Mouse (Mus musculus): Measurements from ENCODE around the gene Tom1l2. TPM values are rescaled to one million over a fixed set of nuclear protein-coding genes. Genes with fewer than 3 reads are reported as not detected.
A peak's percentile ranks its signal among the peaks of the same experiment; 100 is the strongest.

Gene Tom1l2
- polyA plus RNA-seq, 1 experiment: 95.2 TPM

DNA sequence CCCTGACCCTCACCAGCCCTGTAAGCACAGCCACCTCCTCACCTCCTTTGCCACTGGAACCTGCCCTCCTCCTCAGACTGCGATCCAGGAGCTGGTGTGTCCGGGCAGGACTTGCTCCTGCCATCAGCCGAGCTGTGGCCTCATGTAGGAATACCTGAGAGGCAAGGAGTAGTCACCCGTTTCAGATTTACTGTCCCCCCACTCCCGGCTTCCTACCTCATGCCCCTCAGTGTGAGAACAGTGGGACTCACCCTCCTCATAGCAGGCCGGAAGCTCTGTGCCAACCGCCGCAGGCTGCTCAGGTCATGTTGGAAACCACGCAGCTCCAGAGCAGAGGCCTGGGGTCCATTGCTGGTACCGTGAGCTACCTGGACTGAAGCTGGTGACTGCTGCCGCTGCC lies 152.3 kb downstream of the Tom1l2 start:
- WGBS: 74% methylated on average over 11 of the region's 11 CpGs
- no peak for TF ChIP-seq CTCF (conservative IDR thresholded peaks at IDR 0.05; ENCODE audit: insufficient read depth, insufficient read length, low read depth, low read length)
- no peak for TF ChIP-seq POLR2A (IDR thresholded peaks at IDR 0.05; ENCODE audit: low read depth, low read length)
- Histone ChIP-seq H3K4me1 (ENCODE audit: control insufficient read depth, insufficient read depth, low read length) (no peaks in the 10 kb centered on the region), H3K27me3 (replicated peaks; ENCODE audit: control insufficient read depth, insufficient read depth, low read length) (no peaks in the 10 kb centered on the region), H3K27ac (ENCODE audit: insufficient read depth, low read depth, low read length) (no peak overlapping the region), H3K4me3 (ENCODE audit: insufficient read depth, low read depth, low read length) (no peak overlapping the region), H3K36me3 (ENCODE audit: control insufficient read depth, insufficient read depth, low read length) (no peaks in the 10 kb centered on the region; the same call in 1 of the 2 replicates)
- no peak for DNase-seq

DNA sequence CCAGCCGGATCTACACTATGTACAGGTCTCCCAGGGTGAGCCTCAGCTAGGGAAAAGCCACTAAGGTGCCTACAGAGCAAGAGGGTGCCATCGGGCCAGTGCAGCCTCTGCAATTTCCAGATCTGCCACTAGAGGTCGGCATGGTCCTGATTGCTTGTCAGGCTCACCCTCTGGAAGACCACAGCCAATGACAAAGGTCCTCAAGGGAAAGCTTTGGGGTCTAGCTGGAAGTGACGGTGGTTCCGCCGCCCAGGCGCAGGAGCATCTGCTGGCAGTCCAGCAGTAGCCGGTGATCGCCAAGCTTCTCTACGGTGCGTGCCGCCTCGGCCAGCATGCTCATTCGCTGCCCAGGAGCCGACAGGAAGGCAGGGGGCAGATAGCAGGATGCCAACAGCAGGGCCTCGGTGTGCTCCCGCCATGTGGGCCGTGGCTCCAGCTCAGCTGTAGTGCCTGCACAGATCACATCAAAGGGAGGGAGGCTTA lies 153.0 kb downstream of the Tom1l2 start:
- H3K4me1 ChIP-seq (ENCODE audit: control insufficient read depth, insufficient read depth, low read length): no peaks in the 10 kb centered on the region
- 17% methylated on average over 18 of the region's 18 CpGs for WGBS
- no peaks in the 10 kb centered on the region for H3K27me3 ChIP-seq (replicated peaks; ENCODE audit: control insufficient read depth, insufficient read depth, low read length)
- TF ChIP-seq POLR2A (IDR thresholded peaks at IDR 0.05; ENCODE audit: low read depth, low read length) (no peak), CTCF (conservative IDR thresholded peaks at IDR 0.05; ENCODE audit: insufficient read depth, insufficient read length, low read depth, low read length) (peak; percentile 90)
- no peaks in the 10 kb centered on the region; the same call in 1 of the 2 replicates for H3K36me3 ChIP-seq (ENCODE audit: control insufficient read depth, insufficient read depth, low read length)
- H3K4me3 ChIP-seq (ENCODE audit: insufficient read depth, low read depth, low read length): no peak overlapping the region
- H3K27ac ChIP-seq (ENCODE audit: insufficient read depth, low read depth, low read length): no peak overlapping the region
- DNase-seq: peak; percentile 93

DNA sequence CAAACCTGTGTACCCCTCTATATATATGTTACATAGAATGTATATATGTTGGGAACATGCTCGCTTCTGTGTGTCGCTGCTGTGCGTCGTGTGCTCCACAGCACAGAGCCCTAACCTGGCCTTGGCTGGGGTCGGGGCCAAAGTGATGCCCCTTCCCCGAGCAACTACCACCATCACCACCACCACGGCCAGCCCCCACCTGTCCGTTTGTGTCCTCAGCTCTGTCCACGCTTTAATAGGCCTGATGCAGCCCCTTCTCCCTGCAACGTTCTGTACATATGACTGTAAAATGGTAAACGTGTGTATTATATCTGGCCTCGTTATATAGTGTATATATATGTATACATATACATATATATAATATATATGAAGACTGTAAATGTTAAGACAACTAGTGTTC lies 154.1 kb downstream of the Tom1l2 start:
- H3K36me3 ChIP-seq (ENCODE audit: control insufficient read depth, insufficient read depth, low read length): no peaks in the 10 kb centered on the region; the same call in 1 of the 2 replicates
- 87% methylated on average over 12 of the region's 12 CpGs for WGBS

DNA sequence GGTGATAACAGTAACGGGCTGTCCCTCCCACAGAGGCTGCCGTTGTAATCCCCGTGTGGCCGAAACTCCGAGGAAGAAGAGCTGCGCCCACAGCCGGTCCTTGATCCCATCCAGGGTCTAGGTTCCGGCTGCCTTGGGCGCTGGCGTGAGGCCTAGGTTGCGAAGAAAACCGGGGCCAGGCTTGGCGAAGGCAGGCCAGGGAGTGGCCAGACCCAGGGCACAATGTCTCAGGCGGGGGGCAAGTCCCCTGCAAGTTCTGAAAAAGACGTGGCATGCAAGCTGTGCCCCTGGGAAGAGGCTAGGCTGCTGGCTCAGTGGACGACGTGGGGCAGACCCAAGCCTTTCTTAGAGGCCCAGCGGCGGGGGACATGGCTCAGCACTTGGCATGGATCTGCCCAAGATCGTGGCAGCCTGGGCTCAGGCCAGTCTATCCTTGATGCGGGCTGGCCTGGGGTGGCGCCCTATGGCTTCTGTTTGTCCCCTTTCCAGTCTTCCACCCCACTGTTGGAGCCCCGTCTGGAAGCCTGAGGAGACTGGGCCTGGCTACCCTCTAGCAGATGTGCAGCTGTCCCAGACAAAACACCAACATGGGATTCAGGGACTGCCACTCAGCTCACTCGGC lies 154.6 kb downstream of the Tom1l2 start:
- Histone ChIP-seq H3K4me3 (ENCODE audit: insufficient read depth, low read depth, low read length) (no peak overlapping the region), H3K36me3 (ENCODE audit: control insufficient read depth, insufficient read depth, low read length) (no peaks in the 10 kb centered on the region; the same call in 1 of the 2 replicates), H3K4me1 (ENCODE audit: control insufficient read depth, insufficient read depth, low read length) (no peaks in the 10 kb centered on the region), H3K27ac (ENCODE audit: insufficient read depth, low read depth, low read length) (no peak overlapping the region), H3K27me3 (replicated peaks; ENCODE audit: control insufficient read depth, insufficient read depth, low read length) (no peaks in the 10 kb centered on the region)
- WGBS: 76% methylated on average over 24 of the region's 24 CpGs
- TF ChIP-seq POLR2A (IDR thresholded peaks at IDR 0.05; ENCODE audit: low read depth, low read length) (no peak), CTCF (conservative IDR thresholded peaks at IDR 0.05; ENCODE audit: insufficient read depth, insufficient read length, low read depth, low read length) (no peak)
- DNase-seq: no peak

More for the DNA sequence above, 154.1 kb downstream of the Tom1l2 start:
- TF ChIP-seq CTCF (conservative IDR thresholded peaks at IDR 0.05; ENCODE audit: insufficient read depth, insufficient read length, low read depth, low read length): no peak
- TF ChIP-seq POLR2A (IDR thresholded peaks at IDR 0.05; ENCODE audit: low read depth, low read length): no peak
- DNase-seq: no peak
- Histone ChIP-seq H3K4me3 (ENCODE audit: insufficient read depth, low read depth, low read length) (no peak overlapping the region), H3K27ac (ENCODE audit: insufficient read depth, low read depth, low read length) (no peak overlapping the region), H3K27me3 (replicated peaks; ENCODE audit: control insufficient read depth, insufficient read depth, low read length) (no peaks in the 10 kb centered on the region), H3K4me1 (ENCODE audit: control insufficient read depth, insufficient read depth, low read length) (no peaks in the 10 kb centered on the region)

DNA sequence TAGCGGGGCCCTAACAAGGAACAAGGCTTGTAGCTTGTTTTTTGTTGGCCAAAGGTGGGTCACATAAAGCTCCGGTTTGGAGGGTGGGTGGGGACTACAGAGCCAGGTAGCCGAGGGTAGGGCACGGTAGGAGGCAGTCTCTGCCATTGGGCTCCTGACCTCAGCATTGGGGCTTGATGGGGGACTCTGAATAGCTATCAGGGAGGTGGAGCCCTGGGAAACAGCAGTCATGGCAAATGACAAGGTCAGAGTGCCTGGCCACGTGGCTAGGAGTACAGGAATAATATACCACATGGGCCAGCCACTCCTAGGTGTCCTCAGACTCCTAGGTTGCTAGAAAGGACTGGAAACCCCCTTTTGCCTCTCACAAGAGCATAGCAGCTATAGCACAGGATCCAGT lies 156.4 kb downstream of the Tom1l2 start:
- no peaks in the 10 kb centered on the region for H3K27me3 ChIP-seq (replicated peaks; ENCODE audit: control insufficient read depth, insufficient read depth, low read length)
- H3K27ac ChIP-seq (ENCODE audit: insufficient read depth, low read depth, low read length): no peak overlapping the region
- H3K4me3 ChIP-seq (ENCODE audit: insufficient read depth, low read depth, low read length): no peak overlapping the region
- H3K36me3 ChIP-seq (ENCODE audit: control insufficient read depth, insufficient read depth, low read length): no peaks in the 10 kb centered on the region; the same call in 1 of the 2 replicates
- WGBS: 78% methylated on average over 5 of the region's 5 CpGs
- TF ChIP-seq POLR2A (IDR thresholded peaks at IDR 0.05; ENCODE audit: low read depth, low read length) (no peak), CTCF (conservative IDR thresholded peaks at IDR 0.05; ENCODE audit: insufficient read depth, insufficient read length, low read depth, low read length) (no peak)
- DNase-seq: no peak
- no peaks in the 10 kb centered on the region for H3K4me1 ChIP-seq (ENCODE audit: control insufficient read depth, insufficient read depth, low read length)

DNA sequence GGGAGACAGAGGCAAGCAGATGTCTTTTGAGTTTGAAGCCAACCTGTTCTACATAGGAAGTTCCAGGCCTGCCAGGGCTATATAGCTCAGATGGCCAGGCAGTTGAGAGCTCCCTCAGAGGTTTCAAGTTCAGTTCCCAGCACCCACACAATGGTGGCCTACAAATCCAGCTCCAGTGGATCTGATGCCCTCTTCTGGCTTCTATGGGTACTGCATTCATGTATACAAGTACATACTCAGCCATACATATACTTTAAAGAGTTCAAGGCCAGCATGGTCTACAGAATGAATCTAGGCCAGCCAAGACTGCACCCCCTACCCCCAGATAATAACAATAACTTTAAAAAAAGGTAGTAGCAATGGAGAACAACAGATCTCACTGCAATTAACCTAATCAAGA lies 157.6 kb downstream of the Tom1l2 start:
- no peaks in the 10 kb centered on the region for H3K27me3 ChIP-seq (replicated peaks; ENCODE audit: control insufficient read depth, insufficient read depth, low read length)
- TF ChIP-seq POLR2A (IDR thresholded peaks at IDR 0.05; ENCODE audit: low read depth, low read length): no peak
- TF ChIP-seq CTCF (conservative IDR thresholded peaks at IDR 0.05; ENCODE audit: insufficient read depth, insufficient read length, low read depth, low read length): peak; percentile 49
- no peak overlapping the region for H3K4me3 ChIP-seq (ENCODE audit: insufficient read depth, low read depth, low read length)
- peak; percentile 45 for DNase-seq
- H3K4me1 ChIP-seq (ENCODE audit: control insufficient read depth, insufficient read depth, low read length): no peaks in the 10 kb centered on the region
- H3K36me3 ChIP-seq (ENCODE audit: control insufficient read depth, insufficient read depth, low read length): no peaks in the 10 kb centered on the region; the same call in 1 of the 2 replicates
- no peak overlapping the region for H3K27ac ChIP-seq (ENCODE audit: insufficient read depth, low read depth, low read length)

DNA sequence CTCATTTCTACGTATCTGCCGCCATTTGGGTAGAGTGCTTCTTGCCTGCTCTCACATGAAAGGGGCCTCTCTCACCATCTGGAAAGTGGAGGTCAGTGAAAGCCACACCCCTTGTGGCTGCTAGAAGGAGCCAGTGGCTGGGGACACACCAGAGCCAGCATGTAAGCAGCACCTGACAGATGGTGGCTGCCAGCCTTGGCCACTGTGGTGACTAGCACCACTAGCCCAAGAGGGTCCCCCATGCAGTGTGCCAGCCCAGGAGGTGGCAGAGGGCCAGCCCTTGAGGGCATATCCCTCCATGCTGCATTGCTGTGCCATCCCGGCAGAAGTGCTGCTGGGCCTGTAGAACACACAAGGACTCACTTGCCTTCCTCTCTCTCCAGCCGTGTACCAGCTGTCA lies 159.1 kb downstream of the Tom1l2 start:
- DNase-seq: no peak
- Histone ChIP-seq H3K4me3 (ENCODE audit: insufficient read depth, low read depth, low read length) (no peak overlapping the region), H3K4me1 (ENCODE audit: control insufficient read depth, insufficient read depth, low read length) (no peaks in the 10 kb centered on the region), H3K27ac (ENCODE audit: insufficient read depth, low read depth, low read length) (no peak overlapping the region), H3K27me3 (replicated peaks; ENCODE audit: control insufficient read depth, insufficient read depth, low read length) (no peaks in the 10 kb centered on the region), H3K36me3 (ENCODE audit: control insufficient read depth, insufficient read depth, low read length) (no peaks in the 10 kb centered on the region; the same call in 1 of the 2 replicates)
- 86% methylated on average over 4 of the region's 4 CpGs for WGBS
- TF ChIP-seq POLR2A (IDR thresholded peaks at IDR 0.05; ENCODE audit: low read depth, low read length) (no peak), CTCF (conservative IDR thresholded peaks at IDR 0.05; ENCODE audit: insufficient read depth, insufficient read length, low read depth, low read length) (no peak)
